Mouse (Mus musculus): ENCODE data around the gene Xrcc3.

DNA sequence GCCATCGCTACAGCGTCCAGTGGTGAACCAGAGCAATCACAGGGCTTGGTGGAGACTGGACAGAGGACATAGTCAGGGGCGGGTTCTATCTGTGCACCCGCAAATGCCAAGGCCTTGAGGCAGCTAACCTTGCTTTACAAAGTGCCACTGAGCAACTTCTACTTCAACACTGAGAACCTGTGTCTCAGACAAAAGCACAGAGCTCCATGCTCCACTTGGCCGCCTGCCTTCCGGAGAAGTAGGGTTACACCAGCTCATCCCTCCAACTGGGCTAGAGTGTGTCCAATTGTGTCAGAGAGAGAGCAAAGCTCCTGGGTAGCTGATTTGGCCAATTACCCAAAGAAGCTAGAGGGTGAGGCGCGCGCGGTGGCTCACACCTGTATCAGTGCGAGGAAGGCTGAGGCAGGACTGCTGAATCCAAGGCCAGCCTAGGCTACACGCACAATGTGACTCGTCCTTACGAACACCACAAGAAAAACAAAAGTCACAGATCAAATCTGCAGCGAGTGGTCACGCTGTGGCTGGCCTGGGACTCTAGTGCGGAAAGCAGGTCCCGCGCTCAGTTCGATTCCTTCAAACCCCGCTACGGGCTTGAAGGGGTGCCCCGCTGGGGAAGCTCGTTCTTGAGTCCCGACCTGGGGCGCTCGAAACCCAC is 435 bp downstream of the Xrcc3 start:
- TF ChIP-seq CTCF (IDR thresholded peaks at IDR 0.05; ENCODE audit: control insufficient read depth, insufficient read depth, insufficient read length) = no peak
- TF ChIP-seq USF1 (IDR thresholded peaks at IDR 0.05; ENCODE audit: low read depth) = no peak
- TF ChIP-seq MAX (IDR thresholded peaks at IDR 0.05) = no peak
- no peak for TF ChIP-seq MYOG (IDR thresholded peaks at IDR 0.05; ENCODE audit: control insufficient read depth, extremely low read depth, insufficient read length)
- TF ChIP-seq MYOD1 (IDR thresholded peaks at IDR 0.05; ENCODE audit: control insufficient read depth, insufficient read length, low read depth) = no peak
- no peak for TF ChIP-seq CEBPB (IDR thresholded peaks at IDR 0.05; ENCODE audit: low read depth)

Data from C2C12 (cell line).